Mouse (Mus musculus) A20 (cell line): ENCODE results near the gene Gm5965.
"Not testable (repeated sequence)": the region's sequence is repeated elsewhere in the genome, so short reads cannot be mapped to it uniquely, and the experiment has no call there.

Experiments used
- DNase-seq: peaks from one replicate; pipeline ENCODE4 v3.0.0-alpha.2; 2011; ENCODE audit warnings: low read depth, low spot score

Gene Gm5965

DNA sequence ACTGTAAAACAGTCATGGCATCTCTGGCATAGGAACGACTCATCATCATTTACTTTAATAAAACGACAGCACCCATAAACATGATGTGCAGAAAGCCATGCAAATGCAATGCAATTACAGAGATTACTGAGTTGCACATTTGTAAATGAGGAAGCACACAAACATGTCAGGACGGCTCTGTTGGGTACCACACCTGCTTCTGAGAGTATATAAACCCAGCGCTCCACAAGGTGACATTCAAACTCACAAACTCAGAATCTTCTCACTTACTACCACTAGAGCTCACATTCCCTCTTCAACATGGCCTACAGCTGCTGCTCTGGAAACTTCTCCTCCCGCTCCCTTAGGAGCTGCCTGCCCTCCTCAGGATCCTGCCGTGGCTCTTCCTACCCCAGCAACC lies at the start of gene Gm5965:
TSS of gene Gm5965 (plus strand) at position 301 of the 400 bp plus-strand sequence.
- no peak for DNase-seq

DNA sequence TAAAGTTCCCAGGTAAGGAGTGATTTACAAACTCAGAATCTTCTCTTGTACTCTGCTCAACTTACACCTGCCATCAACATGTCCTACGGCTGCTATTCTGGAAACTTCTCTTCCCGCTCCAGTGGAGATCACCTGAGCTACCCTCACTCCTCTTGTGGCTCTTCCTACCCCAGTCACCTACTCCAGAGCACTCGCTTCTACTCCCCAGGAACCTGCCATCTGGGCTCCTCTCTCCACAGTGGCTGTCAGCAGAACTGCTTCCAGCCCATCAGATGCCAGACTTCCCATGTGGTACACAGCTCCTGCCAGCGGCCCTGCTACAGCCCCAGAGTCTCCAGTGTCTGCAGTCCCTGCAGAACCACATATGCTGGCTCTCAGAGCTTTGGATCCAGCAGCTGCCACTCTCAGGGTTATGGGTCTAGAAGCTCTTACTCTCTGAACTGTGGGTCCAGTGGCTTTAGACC lies 48.9 kb upstream of the Gm5965 start, which contains the start of gene Krtap13-1:
TSS of gene Krtap13-1 (plus strand) at position 51 of the 464 bp plus-strand sequence.
- no peak for DNase-seq

DNA sequence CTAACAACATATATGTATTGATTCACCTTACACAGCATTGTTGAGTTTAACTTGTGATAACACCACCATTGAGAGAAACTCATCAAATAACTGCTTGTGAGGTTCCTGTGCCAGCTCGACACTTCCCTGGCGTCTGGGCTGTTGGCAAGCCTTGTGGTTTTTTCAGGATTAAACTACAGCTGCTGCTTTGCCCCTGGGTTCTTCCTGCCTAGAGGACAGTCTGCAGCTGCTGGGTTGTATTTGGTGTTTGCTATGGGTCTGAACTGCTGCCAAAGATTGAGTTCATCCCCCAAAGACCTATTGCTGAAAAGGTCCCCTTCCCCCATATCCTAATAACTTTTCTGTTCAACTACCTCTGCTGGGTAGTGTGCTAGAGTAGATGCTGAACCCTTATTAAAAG lies 42.3 kb upstream of the Gm5965 start:
- DNase-seq: no peak

GRCm38 (mm10) chr16:88744750-88745340 lies 32.9 kb upstream of the Gm5965 start:
- DNase-seq: no peak

DNA sequence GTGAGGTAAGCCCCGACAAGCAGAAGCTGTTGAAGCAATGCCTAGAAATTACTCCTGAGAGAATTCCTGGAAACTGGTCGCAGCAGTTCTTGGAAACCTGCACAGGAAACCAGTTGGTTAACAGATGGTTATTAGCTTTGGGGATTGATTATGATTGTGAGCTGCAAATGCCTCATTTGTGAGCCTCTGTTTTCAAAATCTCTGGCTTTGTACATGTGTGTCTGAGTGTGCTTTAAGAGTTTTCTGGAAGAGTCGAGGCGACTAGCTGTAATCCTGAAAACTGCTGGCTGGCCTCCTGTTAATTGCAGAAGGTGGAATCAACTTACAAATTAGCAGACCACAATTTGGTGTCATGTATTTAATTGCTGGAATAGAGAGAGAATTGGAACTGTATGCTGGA lies 29.8 kb upstream of the Gm5965 start:
- no peak for DNase-seq

DNA sequence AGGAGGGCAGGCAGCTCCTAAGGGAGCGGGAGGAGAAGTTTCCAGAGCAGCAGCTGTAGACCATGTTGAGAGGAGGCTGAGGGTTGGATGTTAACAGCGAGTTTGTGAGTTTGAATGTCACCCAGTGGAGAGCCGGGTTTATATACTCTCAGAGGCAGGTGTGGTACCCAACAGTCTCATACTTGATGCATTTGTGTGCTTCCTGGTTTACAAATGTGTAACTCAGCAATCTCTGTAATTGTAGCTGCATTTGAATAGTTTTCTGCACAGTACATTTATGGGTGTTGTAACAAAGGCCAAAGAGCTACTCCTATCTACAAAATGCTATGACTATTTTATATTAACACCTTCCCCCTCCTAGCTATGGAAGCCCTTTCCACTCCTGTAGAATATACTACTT lies 26.2 kb upstream of the Gm5965 start, which contains the start of gene Krtap13:
TSS of gene Krtap13 (minus strand) at position 101 of the 400 bp plus-strand sequence.
- DNase-seq: not testable (repeated sequence)

DNA sequence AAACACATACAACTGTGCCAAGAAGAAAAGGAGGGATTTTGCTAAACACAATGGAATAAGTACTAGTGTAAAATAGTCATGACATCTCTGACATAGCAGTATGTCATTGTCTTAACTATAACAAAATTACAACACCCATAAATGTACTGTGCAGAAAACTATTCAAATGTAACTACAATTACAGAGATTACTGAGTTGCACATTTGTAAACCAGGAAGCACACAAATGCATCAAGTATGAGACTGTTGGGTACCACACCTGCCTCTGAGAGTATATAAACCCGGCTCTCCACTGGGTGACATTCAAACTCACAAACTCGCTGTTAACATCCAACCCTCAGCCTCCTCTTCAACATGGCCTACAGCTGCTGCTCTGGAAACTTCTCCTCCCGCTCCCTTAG lies 19.1 kb upstream of the Gm5965 start, which contains the start of gene 2310034C09Rik:
TSS of gene 2310034C09Rik (plus strand) at position 301 of the 400 bp plus-strand sequence.
- not testable (repeated sequence) for DNase-seq

GRCm38 (mm10) chr16:88774106-88774505 lies 3.6 kb upstream of the Gm5965 start, which contains the start of gene 2310057N15Rik:
2310057N15Rik (minus strand) TSS chr16:88774206.
- no peak for DNase-seq

DNA sequence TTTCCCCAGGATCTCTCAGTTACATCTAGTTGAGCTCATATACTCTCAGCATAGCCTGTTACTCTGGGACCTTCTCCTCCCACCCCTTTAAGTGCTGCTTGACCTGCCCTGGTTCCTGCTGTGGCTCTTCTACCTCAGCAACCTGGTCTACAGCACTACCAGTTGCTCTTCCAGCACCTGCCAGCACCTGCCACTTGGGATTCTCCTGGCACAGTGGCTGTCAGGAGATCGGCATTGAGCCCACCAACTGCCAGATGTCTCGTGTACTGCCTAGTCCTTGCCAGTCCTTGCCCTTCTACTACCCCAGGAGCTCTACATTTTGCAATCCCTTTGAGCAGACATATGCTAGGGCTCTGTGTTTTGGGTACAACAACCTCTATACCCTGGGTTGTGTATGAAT lies 9.1 kb downstream of the Gm5965 start:
- no peak for DNase-seq

DNA sequence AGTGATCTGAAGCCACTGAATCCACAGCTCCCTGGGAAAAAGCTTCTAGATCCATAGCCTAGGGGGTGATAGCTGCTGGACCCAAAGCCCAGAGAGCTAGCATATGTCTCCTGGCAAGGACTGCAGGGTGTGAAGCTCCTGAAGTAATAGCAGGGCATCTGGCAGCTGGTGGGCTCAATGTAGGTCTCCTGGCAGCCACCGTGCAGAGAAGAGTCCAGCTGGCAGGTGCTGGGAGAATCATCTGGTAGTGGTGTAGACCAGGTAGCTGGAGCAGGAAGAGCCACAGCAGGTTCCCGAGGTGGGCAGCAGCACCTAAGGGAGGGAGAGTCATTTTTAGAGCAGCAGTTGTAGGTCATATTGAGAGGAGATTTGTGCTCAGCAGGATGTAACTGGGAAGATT lies 34.1 kb downstream of the Gm5965 start, which contains the start of gene Gm20741:
TSS of gene Gm20741 (minus strand) at position 394 of the 400 bp plus-strand sequence.
- peak; percentile 32 for DNase-seq

GRCm38 (mm10) chr16:88820066-88820465 lies 42.4 kb downstream of the Gm5965 start, which contains the start of gene Krtap15:
Krtap15 (plus strand) TSS chr16:88820215.
- no peak for DNase-seq

- peak; percentile 11 for DNase-seq
Observed at GRCm38 (mm10) chr16:88823736-88824135, 46.0 kb downstream of the Gm5965 start.

- no peak for DNase-seq
Observed at GRCm38 (mm10) chr16:88826095-88826652, 48.5 kb downstream of the Gm5965 start, which contains the start of gene Krtap14. Krtap14 (minus strand) TSS chr16:88826145.

GRCm38 (mm10) chr16:88826978-88827377 lies 49.3 kb downstream of the Gm5965 start:
- no peak for DNase-seq
